Mouse (Mus musculus): ENCODE data around the gene Etd.
"Not testable (repeated sequence)": the region's sequence is repeated elsewhere in the genome, so short reads cannot be mapped to it uniquely, and the experiment has no call there.

Gene Etd

DNA sequence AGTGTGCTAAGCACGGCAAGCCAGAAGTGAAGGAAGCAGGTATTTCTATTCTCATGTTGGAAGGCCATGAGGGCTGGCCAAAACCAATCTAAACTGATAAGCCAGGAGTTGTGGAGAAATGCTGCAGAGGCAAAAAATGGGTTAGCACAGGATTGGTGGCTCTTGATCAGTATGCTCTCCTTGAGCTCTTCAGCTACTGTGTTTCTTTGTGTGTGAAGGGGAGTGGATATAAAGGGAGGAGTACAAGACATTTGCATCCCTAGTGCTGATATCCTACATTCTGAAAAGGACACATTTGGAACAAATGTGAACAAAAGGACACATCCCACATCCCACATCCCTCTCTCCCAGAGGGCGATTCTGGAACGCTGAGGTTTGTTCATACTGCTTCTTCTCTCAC lies at the start of gene Etd:
TSS of gene Etd (plus strand) at position 301 of the 400 bp plus-strand sequence.
- no peak for DNase-seq (ENCODE audit: low spot score)

DNA sequence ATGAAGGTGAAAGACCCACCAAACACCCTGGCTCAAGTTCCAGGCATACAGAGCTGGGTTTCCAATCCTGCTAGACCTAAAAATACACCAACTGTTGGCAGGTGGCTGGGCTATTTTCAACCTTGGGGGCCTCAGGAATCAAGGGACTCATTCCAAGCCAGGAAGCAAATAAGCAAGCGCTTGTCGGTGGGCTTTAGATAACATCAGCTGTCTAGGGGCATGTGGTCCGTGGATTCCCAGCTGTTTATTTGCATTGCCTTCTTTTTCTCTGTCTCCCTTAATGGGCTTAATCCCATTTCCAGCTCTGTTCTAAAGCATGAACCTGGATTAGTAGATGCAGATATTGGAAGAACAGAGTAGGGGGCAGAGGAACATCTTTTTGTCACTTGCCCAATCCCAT lies 48.4 kb upstream of the Etd start:
- no peak for DNase-seq (ENCODE audit: low spot score)

DNA sequence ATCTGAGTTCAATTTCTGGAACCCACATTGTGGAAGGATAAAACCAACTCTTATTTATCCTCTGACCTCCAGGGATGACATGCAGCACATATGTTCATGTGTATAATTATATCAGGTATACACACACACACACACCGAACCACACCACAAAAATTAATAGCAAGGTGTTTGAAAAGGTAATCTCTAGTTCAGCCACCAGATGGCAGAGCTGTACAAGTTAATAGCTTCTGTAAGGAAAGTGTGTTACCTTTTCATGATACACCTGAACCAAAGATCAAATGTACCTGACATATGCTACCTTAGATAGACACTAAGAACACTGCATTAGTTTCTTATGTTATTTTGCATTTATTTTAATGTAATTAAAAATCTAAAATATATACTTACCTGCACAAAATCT lies 1.8 kb upstream of the Etd start:
- DNase-seq (ENCODE audit: low spot score): no peak

DNA sequence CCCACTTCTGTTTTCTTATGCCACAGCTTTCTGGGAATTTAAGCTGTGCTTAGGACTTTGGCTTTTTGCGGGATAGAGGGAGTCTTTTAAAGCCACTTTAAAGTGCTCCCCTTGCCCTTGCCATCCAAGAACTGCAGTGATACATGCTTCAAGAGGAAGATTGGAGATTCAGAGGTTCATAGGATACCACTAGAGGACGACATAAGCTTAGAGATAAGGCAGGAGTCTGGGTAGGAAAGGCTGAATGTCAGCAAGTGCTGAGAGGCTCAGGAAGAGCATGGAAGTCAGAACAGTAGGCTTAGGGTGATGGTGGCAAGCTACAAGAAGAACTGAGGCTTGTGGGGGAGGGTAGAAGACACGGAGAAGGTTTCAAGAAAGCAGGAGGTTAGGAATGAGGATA lies 24.9 kb downstream of the Etd start:
- no peak for DNase-seq (ENCODE audit: low spot score)

DNA sequence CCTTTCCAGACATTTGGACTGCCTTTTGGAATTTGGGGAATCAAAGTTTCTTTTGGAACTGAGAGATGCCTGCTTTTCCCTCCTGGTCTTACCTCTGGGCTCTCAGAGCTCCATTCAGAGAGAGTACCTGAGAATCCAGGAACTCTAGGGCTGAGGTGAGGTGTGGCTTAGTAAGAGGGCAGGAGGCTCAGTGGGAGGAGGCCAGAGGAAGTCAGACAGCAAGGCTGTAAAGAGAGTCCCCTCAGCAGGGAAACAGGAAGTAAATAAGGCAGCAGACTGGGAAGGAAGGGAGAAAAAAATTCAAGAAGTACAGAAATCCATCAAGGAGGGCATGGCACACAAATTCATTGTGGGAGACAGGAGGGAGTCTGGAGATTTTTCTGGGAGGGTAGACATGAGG lies 29.5 kb downstream of the Etd start:
- not testable (repeated sequence) for DNase-seq (ENCODE audit: low spot score)

All from T-cell, adult 2 months (primary cell).